Mouse (Mus musculus) cerebellum, adult 2 months (tissue): ENCODE measurements at regions not wholly inside any gene's neighbourhood (a gene's known extent, or its start where the extent isn't known, plus 50 kb on each side); places are given as distances from the start of the nearest gene placed in this dataset.

Experiments used
- CTCF ChIP-seq: fragments of 200-500 bp; IDR thresholded peaks from 2 replicates; pipeline ENCODE4 v1.5.1; 2011; ENCODE audit warnings: low read depth, mild to moderate bottlenecking, control low read depth, low read length, moderate library complexity, borderline replicate concordance; ENCODE audit not compliant: insufficient read depth
- POLR2A ChIP-seq: fragments of 200-500 bp; IDR thresholded peaks from 2 replicates; pipeline ENCODE4 v1.6.1; 2011; ENCODE audit warnings: low read length, control low read depth, borderline replicate concordance; ENCODE audit not compliant: insufficient read depth

DNA sequence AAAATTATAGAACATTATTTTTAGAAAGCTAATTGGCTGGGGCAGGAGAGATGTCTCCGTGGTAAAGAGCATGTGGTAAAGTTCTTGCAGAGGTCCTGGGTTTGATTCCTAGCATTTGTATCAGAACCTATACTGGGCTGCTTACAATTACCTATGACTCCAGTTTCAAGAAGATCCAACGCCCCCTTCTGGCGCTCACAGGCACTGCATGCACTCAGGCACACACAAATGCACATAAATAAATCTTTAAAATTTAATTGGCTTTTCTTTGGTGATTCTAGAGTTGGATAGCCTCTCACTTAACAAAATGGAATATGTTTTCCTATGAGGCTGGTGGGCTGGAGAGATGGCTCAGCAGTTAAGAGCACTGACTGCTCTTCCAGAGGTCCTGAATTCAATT is 219.0 kb upstream of the Amigo2 start:
- TF ChIP-seq CTCF (no peak), POLR2A (no peak)
